Mouse (Mus musculus) limb, embryonic 12.5 days (tissue): ENCODE measurements around the gene Pced1b. TPM values are rescaled to one million over a fixed set of nuclear protein-coding genes. Genes with fewer than 3 reads are reported as not detected.

ENCODE experiments used
- ATAC-seq: fragments of 200-750 bp; cut with Nextera tagmentation; 2 replicates; pipeline ENCODE4 v1.8.0; 2017; ENCODE audit warnings: low read depth, moderate TSS enrichment; ENCODE audit not compliant: insufficient number of reproducible peaks, insufficient read depth, low FRiP score, low TSS enrichment
- H3K27ac ChIP-seq: fragments of 300-500 bp; sonication (generic); 2 replicates; pipeline ENCODE4 v1.5.1; 2016; ENCODE audit warnings: mild to moderate bottlenecking, moderate library complexity
- H3K27me3 ChIP-seq: fragments of 300-500 bp; sonication (generic); 2 replicates; pipeline ENCODE4 v1.6.1; 2016; ENCODE audit warnings: mild to moderate bottlenecking, moderate library complexity
- H3K36me3 ChIP-seq: fragments of 300-500 bp; sonication (generic); 2 replicates; pipeline ENCODE4 v1.6.1; 2016; ENCODE audit warnings: mild to moderate bottlenecking, moderate library complexity
- H3K4me1 ChIP-seq: fragments of 300-500 bp; sonication (generic); replicated peaks from 2 replicates; pipeline ENCODE4 v1.6.1; 2016
- H3K4me2 ChIP-seq: fragments of 300-500 bp; sonication (generic); 2 replicates; pipeline ENCODE4 v1.6.1; 2016; ENCODE audit warnings: mild to moderate bottlenecking, moderate library complexity
- H3K4me3 ChIP-seq: fragments of 300-500 bp; sonication (generic); replicated peaks from 2 replicates; pipeline ENCODE4 v1.5.1; 2016; ENCODE audit warnings: mild to moderate bottlenecking
- H3K9ac ChIP-seq: fragments of 300-500 bp; sonication (generic); replicated peaks from 2 replicates; pipeline ENCODE4 v1.6.1; 2016; ENCODE audit warnings: mild to moderate bottlenecking, moderate library complexity
- H3K9me3 ChIP-seq: fragments of 300-500 bp; sonication (generic); 2 replicates; pipeline ENCODE4 v1.6.1; 2016; ENCODE audit warnings: mild to moderate bottlenecking, moderate library complexity
- WGBS: fragments of 180-500 bp; shearing (Covaris S2); methylation state at CpG from one replicate; pipeline ENCODE4 v1.1.7; 2016; 5-methylcytosine and 5-hydroxymethylcytosine counted together
- polyA plus RNA-seq: library from polyadenylated mRNA; unstranded; fragments of >200 nt; fragmentation: Nextera tagmentation; extraction: Ambion mirVana; gene quantifications from 2 replicates; pipeline ENCODE4 v1.2.1, GENCODE M21; 2016

The Pced1b gene
- polyA plus RNA-seq, 1 experiment from 2014 or later, result 2.5 TPM

DNA sequence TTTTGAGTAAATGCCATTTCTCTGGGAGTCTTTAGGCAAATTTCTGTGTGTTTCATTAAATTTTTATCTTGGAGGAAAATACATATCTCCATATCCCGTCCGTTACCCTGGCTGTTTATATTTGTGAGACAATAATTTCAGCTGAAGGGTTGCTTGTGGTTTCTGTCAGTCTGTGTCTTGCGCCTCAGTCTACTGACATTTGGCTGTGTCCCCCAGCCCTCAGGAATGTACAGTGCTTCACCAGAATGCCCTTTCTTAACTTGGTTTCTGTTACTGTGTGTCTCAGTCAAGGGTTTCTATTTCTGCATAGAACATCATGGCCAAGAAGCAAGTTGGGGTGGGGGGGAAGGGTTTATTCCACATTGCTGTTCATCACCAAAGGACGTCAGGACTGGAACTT is 42.3 kb downstream of the Pced1b start:
- Histone ChIP-seq H3K9ac (no peak overlapping the region), H3K4me1 (peaks cover 7% of the 10 kb centered on the region; the same call in 1 of the 2 replicates), H3K4me3 (no peak overlapping the region), H3K27ac (no peak overlapping the region), H3K36me3 (no peaks in the 10 kb centered on the region), H3K4me2 (no peak overlapping the region), H3K9me3 (no peaks in the 10 kb centered on the region), H3K27me3 (no peaks in the 10 kb centered on the region)
- 91% methylated on average over 4 of the region's 4 CpGs for WGBS
- no peak for ATAC-seq

DNA sequence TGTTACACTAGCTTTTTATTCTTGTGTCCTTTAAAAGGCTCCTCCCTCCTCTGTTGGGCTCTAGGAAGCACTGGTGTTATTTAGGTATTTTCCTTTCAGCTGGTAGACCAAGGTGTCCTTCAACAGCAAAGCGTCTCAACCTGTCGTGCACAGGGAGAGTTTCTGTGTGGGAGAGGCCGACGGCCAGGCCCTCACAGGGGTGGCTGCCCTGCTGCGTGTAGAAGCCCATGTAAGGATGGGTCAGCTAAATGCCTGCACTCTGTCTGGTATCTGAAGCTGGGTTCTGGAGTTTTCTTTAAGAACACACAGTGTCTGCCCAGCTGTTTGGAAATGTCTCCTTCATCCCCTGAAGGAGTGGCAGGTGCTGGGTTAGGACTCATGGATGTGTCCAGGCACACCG is 43.4 kb downstream of the Pced1b start:
- H3K4me3 ChIP-seq, result no peak overlapping the region
- no peaks in the 10 kb centered on the region for H3K36me3 ChIP-seq
- 92% methylated on average over 6 of the region's 6 CpGs for WGBS
- H3K27me3 ChIP-seq, result no peaks in the 10 kb centered on the region
- H3K9me3 ChIP-seq, result no peaks in the 10 kb centered on the region
- no peak overlapping the region for H3K4me2 ChIP-seq
- H3K9ac ChIP-seq, result no peak overlapping the region
- no peak overlapping the region for H3K27ac ChIP-seq
- peaks cover 7% of the 10 kb centered on the region; the same call in 1 of the 2 replicates for H3K4me1 ChIP-seq
- no peak for ATAC-seq

DNA sequence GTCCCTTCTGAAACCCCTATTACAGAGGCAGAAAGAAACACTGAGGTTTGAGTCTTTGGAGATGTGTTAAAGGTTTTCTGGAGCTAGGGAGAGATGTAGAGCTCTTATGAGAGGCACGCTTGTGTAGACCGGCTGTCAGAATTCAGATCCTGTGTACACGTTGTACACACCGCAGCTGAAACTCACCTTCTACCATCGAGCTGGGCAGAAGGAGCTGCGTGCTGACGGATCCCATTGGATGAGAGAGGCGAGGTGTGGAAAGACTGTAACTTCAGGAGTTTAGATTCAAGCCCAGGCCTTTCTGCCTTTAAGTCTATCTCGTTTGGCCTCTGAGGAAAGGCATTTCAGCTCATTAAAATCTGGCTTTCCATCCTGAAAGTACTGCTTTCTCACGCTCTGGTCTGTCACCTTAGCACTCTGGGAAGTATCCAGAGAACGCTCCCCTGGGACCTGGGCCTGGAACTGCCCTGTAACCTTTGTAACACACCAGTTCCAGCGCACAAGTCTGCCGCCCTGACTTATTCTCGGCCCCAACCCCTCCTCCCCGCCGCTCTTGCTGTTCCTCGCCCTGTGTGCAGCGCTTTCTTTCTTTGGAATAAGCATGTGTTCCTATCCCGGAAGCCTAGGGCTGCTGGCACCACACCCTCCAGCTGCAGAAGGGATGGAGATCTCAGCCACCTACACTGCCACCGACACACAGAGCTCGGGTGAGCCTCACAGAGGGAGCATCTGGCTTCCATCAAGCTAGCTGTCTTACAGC is 44.6 kb downstream of the Pced1b start:
- WGBS, result 66% methylated on average over 21 of the region's 21 CpGs
- H3K4me2 ChIP-seq, result peak overlapping the region; percentile 17; the same call in 1 of the 2 replicates
- ATAC-seq, result peak; percentile 76; the same call in 1 of the 2 replicates
- H3K9me3 ChIP-seq, result no peaks in the 10 kb centered on the region
- H3K4me3 ChIP-seq, result no peak overlapping the region
- no peaks in the 10 kb centered on the region for H3K36me3 ChIP-seq
- no peak overlapping the region for H3K9ac ChIP-seq
- H3K27ac ChIP-seq, result peak overlapping the region; percentile 64; the same call in 1 of the 2 replicates
- H3K27me3 ChIP-seq, result no peaks in the 10 kb centered on the region
- peaks cover 7% of the 10 kb centered on the region; the same call in 1 of the 2 replicates for H3K4me1 ChIP-seq

DNA sequence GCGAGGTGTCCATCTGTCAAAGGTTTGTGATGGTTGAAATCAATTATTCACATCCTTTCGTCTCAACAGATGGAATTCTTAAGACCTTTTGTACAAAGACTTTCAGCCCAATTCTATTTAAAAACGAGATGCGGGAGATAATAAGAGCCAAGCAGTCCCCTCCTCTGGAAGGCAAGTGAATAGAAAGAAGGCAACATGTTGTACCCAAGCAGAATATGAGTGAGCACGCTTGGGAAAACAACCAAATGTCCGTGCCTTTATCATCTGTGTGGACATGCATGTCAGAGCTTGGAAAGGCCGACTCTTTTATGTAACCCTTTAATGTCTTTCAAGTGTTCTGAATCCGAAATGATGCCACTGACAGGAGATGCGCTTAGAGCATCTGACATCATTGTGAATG is 61.0 kb downstream of the Pced1b start:
- H3K27ac ChIP-seq, result no peak overlapping the region
- no peak overlapping the region for H3K4me2 ChIP-seq
- no peaks in the 10 kb centered on the region for H3K9me3 ChIP-seq
- no peaks in the 10 kb centered on the region for H3K27me3 ChIP-seq
- no peak overlapping the region for H3K4me3 ChIP-seq
- 87% methylated on average over 9 of the region's 9 CpGs for WGBS
- H3K4me1 ChIP-seq, result no peaks in the 10 kb centered on the region
- ATAC-seq, result no peak
- H3K36me3 ChIP-seq, result no peaks in the 10 kb centered on the region
- H3K9ac ChIP-seq, result no peak overlapping the region

DNA sequence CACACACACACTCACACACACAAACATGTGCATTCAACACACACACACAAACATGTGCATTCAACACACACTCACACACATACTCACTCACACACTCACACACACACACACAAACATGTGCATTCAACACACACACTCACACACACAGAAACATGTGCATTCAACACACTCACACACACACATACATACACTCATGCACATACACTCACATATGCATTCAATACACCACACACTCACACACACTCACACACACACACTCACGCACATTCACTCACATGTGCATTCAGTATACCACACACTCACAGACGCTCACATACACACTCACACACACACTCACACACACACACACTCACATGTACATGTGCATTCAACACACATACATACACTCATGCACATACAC is 62.6 kb downstream of the Pced1b start:
- H3K27me3 ChIP-seq, result no peaks in the 10 kb centered on the region
- no peaks in the 10 kb centered on the region for H3K4me1 ChIP-seq
- H3K4me2 ChIP-seq, result no peak overlapping the region
- H3K27ac ChIP-seq, result no peak overlapping the region
- WGBS, result 92% methylated on average over 2 of the region's 2 CpGs
- no peak overlapping the region for H3K9ac ChIP-seq
- no peak for ATAC-seq
- H3K36me3 ChIP-seq, result no peaks in the 10 kb centered on the region
- H3K9me3 ChIP-seq, result no peaks in the 10 kb centered on the region
- H3K4me3 ChIP-seq, result no peak overlapping the region

DNA sequence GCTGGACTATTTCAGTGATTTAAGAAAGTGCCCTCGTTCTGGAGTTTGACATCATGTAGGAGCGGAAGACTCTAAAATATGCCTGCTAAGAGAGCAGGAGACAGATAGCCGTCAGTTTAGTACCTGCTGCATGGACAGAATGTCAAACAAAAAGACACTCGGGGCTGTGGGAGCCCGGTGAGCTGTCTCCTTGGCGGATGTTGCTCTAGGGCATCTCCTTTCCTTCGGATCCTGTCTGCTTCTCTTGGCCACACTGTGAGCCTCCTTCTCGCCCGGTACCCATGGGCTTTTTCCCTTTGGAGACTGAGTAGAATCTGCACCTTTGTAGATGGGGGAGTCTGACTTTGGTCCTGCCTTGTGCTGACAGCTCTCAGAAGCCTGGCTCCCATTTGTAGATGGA is 63.3 kb downstream of the Pced1b start:
- Histone ChIP-seq H3K36me3 (no peaks in the 10 kb centered on the region), H3K9me3 (no peaks in the 10 kb centered on the region), H3K27ac (no peak overlapping the region), H3K4me3 (no peak overlapping the region), H3K27me3 (no peaks in the 10 kb centered on the region), H3K4me2 (no peak overlapping the region), H3K4me1 (peaks cover under 1% of the 10 kb centered on the region), H3K9ac (no peak overlapping the region)
- ATAC-seq, result no peak
- 79% methylated on average over 9 of the region's 9 CpGs for WGBS

DNA sequence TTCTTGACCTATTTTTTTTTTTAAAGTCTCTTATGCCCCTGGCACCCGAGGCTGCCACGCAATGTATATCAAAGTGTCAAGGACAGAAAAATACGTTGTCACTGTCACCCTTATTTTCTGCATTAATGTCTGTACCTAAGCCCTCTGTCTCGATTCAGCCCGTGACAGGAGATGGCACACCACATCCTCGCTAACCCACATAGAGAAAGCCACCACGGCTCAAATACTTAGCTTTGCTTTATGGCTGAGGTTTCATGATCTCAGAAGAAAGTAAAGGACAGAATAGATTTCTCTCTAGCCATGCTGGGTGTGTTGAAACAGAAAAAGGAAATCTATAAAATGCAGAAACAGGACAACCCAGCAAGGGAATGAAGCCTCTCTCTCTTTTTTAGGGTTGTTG is 64.3 kb downstream of the Pced1b start:
- Histone ChIP-seq H3K9ac (no peak overlapping the region), H3K36me3 (no peaks in the 10 kb centered on the region), H3K27me3 (no peaks in the 10 kb centered on the region), H3K27ac (no peak overlapping the region), H3K4me1 (peaks cover 9% of the 10 kb centered on the region), H3K4me3 (no peak overlapping the region), H3K4me2 (no peak overlapping the region), H3K9me3 (no peaks in the 10 kb centered on the region)
- 81% methylated on average over 7 of the region's 7 CpGs for WGBS
- ATAC-seq, result no peak

DNA sequence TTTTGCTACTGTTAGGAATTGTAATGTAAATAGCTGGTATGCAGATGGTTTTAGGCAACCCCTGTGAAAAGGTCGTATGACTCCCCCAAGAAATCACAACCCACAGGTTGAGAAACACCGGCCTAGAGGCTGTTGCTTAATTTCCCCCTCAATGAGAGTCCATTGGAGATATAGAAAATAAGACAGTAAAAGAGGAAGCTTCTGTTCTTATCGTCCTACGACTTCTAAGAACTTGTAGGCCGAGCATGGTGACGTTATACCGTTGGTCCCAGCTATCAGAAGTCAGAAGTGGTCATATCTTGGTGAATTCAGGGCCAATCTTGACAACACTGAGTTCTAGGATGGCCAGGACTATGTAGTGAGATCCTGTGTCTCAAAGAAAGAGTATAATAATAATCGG is 65.0 kb downstream of the Pced1b start:
- no peak overlapping the region for H3K27ac ChIP-seq
- WGBS, result 90% methylated on average over 8 of the region's 8 CpGs
- H3K4me2 ChIP-seq, result no peak overlapping the region
- no peak overlapping the region for H3K4me3 ChIP-seq
- no peak for ATAC-seq
- H3K36me3 ChIP-seq, result no peaks in the 10 kb centered on the region
- H3K9ac ChIP-seq, result no peak overlapping the region
- peaks cover 16% of the 10 kb centered on the region for H3K4me1 ChIP-seq
- H3K27me3 ChIP-seq, result no peaks in the 10 kb centered on the region
- no peaks in the 10 kb centered on the region for H3K9me3 ChIP-seq

DNA sequence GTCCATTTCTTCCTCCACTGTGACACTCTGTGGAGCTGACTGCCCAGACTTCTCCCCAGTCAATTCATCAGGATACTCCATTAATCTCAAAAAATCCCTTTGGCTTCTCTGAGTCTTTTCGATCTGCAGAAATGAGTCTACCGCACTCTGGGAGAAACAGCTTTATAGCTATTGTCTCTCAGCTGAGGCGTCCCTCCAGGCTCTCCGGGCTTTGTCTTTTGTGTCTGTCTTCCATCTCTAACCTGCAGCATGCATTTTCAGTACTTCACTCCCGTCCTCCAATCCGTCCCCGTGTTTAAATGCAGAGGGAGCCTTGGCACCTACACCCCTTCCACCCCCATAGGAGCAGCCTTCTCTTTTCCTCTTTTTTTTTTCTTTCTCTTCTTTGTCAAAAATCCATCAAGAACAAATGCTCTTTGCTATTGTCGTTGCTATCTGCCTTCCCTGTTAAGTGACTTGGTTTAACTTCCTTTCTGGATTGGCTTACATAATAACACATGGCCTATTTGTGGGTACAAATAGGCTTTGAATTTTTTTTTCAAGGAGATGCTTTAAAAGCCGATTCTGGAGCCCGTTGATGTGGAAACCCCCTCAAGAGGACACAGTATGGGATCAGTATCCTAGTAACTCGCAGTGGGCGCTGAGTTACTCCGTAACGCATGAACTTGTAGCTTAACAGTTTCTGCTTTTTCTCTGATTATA is 68.0 kb downstream of the Pced1b start:
- no peak overlapping the region for H3K9ac ChIP-seq
- no peak for ATAC-seq
- H3K9me3 ChIP-seq, result peaks cover 5% of the 10 kb centered on the region; the same call in 1 of the 2 replicates
- peaks cover 20% of the 10 kb centered on the region for H3K4me1 ChIP-seq
- H3K27me3 ChIP-seq, result no peaks in the 10 kb centered on the region
- no peak overlapping the region for H3K4me2 ChIP-seq
- no peaks in the 10 kb centered on the region for H3K36me3 ChIP-seq
- 89% methylated on average over 14 of the region's 14 CpGs for WGBS
- H3K4me3 ChIP-seq, result no peak overlapping the region
- H3K27ac ChIP-seq, result no peak overlapping the region

DNA sequence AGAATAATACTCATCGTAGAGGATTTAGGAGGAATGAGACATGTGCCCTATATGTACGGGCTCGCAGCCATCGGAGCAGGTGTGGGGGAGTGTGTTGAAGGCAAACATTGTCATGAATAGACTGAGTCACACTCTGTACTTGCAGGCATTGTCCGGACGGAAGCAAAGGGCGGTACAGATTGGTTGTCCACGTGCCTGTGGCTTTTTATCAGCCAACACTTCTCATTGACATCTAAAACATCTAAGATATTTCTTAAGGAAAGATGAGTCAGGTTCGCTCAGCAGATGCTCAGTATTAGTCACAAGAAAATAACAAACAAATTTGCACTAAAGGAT is 68.5 kb downstream of the Pced1b start:
- WGBS, result 91% methylated on average over 9 of the region's 9 CpGs
- H3K9me3 ChIP-seq, result peaks cover 5% of the 10 kb centered on the region; the same call in 1 of the 2 replicates
- ATAC-seq, result no peak

DNA sequence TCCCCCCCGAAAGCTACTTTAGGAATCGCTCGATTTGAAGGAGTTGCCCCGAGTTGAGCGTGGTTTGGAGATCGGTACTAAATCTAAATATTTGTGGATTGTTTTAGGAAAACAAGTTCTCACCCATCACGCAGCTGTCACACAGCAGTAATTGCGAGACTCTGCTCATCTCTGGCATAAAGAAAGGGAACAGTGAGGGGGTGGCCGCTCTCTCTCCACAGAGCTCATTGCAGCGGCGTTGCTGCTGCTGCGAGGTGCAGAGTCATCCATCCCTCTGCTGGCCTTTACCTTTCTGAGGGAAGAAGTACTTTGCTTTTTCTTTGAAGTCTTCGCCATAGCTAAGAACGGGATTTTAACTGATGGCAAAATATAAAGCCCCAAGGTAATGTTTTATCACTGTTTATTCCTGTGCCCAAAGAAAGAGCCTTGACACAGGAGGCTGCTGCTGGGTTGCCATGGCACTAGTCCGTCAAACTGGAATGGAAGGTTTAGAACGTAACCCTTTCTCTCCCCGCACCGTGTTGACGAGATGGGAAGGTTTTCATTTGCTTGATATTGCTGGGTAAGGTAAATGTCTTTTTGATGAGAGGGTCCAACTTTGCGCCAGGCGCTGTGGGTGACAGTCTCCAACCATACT is 71.6 kb downstream of the Pced1b start:
- no peak overlapping the region for H3K9ac ChIP-seq
- WGBS, result 89% methylated on average over 21 of the region's 21 CpGs
- H3K4me3 ChIP-seq, result no peak overlapping the region
- H3K27me3 ChIP-seq, result no peaks in the 10 kb centered on the region
- H3K27ac ChIP-seq, result no peak overlapping the region
- no peak for ATAC-seq
- peaks cover 20% of the 10 kb centered on the region for H3K4me1 ChIP-seq
- H3K36me3 ChIP-seq, result no peaks in the 10 kb centered on the region
- H3K9me3 ChIP-seq, result peaks cover 5% of the 10 kb centered on the region; the same call in 1 of the 2 replicates
- H3K4me2 ChIP-seq, result no peak overlapping the region

More for the DNA sequence above, 68.5 kb downstream of the Pced1b start:
- no peak overlapping the region for H3K4me3 ChIP-seq
- no peaks in the 10 kb centered on the region for H3K36me3 ChIP-seq
- no peak overlapping the region for H3K4me2 ChIP-seq
- H3K4me1 ChIP-seq, result peaks cover 20% of the 10 kb centered on the region
- H3K9ac ChIP-seq, result no peak overlapping the region
- H3K27ac ChIP-seq, result no peak overlapping the region
- no peaks in the 10 kb centered on the region for H3K27me3 ChIP-seq
